Mouse (Mus musculus) erythroblast, embryonic 14.5 days (primary cell): ENCODE data around the gene Cpne2. TPM values are rescaled to one million over a fixed set of nuclear protein-coding genes. Genes with fewer than 3 reads are reported as not detected.

Experiments
- H3K27me3 ChIP-seq: 2 replicates; pipeline ENCODE4 v1.6.1; 2012; ENCODE audit warnings: inconsistent platforms; ENCODE audit not compliant: control insufficient read depth
- H3K36me3 ChIP-seq: 2 replicates; pipeline ENCODE4 v1.6.1; 2012; ENCODE audit warnings: mild to moderate bottlenecking, inconsistent platforms; ENCODE audit not compliant: control insufficient read depth
- H3K4me1 ChIP-seq: 2 replicates; pipeline ENCODE4 v1.6.1; 2012; ENCODE audit warnings: inconsistent platforms; ENCODE audit not compliant: control insufficient read depth
- H3K4me3 ChIP-seq: replicated peaks from 2 replicates; pipeline ENCODE3; 2012; ENCODE audit warnings: moderate library complexity, mild to moderate bottlenecking, inconsistent platforms
- H3K9me3 ChIP-seq: 2 replicates; pipeline ENCODE4 v1.6.1; 2012; ENCODE audit warnings: low read length, inconsistent platforms, mixed read lengths; ENCODE audit not compliant: control insufficient read depth
- GATA1 ChIP-seq: IDR thresholded peaks from 2 replicates; pipeline ENCODE4 v1.6.1; 2012; ENCODE audit warnings: low read length, inconsistent platforms, mixed read lengths
- TAL1 ChIP-seq: IDR thresholded peaks from 3 replicates; pipeline ENCODE4 v1.6.1; 2012; ENCODE audit warnings: low read length, inconsistent platforms, mixed read lengths
- polyA plus RNA-seq: library from polyadenylated mRNA; stranded (reverse); fragments of >175 nt; gene quantifications from 2 replicates; pipeline ENCODE4 v1.2.3, GENCODE M21; 2012

Gene Cpne2
- polyA plus RNA-seq, 1 experiment, result 0.06 TPM

GRCm38 (mm10) chr8:94516209-94516593, 16.6 kb upstream of the Cpne2 start:
- Histone ChIP-seq H3K9me3 (no peaks in the 10 kb centered on the region), H3K27me3 (peaks cover 2% of the 10 kb centered on the region), H3K4me1 (peaks cover 8% of the 10 kb centered on the region), H3K36me3 (no peaks in the 10 kb centered on the region), H3K4me3 (no peak overlapping the region)
- no peak for TF ChIP-seq GATA1
- no peak for TF ChIP-seq TAL1

GRCm38 (mm10) chr8:94516766-94517165, 16.0 kb upstream of the Cpne2 start:
- Histone ChIP-seq H3K4me1 (peaks cover 8% of the 10 kb centered on the region), H3K27me3 (peaks cover 2% of the 10 kb centered on the region), H3K4me3 (no peak overlapping the region), H3K9me3 (no peaks in the 10 kb centered on the region), H3K36me3 (no peaks in the 10 kb centered on the region)
- no peak for TF ChIP-seq TAL1
- TF ChIP-seq GATA1, result no peak

GRCm38 (mm10) chr8:94518331-94518730, 14.5 kb upstream of the Cpne2 start:
- Histone ChIP-seq H3K4me3 (no peak overlapping the region), H3K27me3 (peaks cover 5% of the 10 kb centered on the region), H3K4me1 (peaks cover 8% of the 10 kb centered on the region), H3K9me3 (no peaks in the 10 kb centered on the region), H3K36me3 (no peaks in the 10 kb centered on the region)
- no peak for TF ChIP-seq GATA1
- no peak for TF ChIP-seq TAL1

GRCm38 (mm10) chr8:94519021-94519420, 13.8 kb upstream of the Cpne2 start:
- no peak for TF ChIP-seq TAL1
- no peak for TF ChIP-seq GATA1
- no peaks in the 10 kb centered on the region for H3K36me3 ChIP-seq
- peaks cover 8% of the 10 kb centered on the region for H3K4me1 ChIP-seq
- H3K27me3 ChIP-seq, result peaks cover 5% of the 10 kb centered on the region
- no peaks in the 10 kb centered on the region for H3K9me3 ChIP-seq
- H3K4me3 ChIP-seq, result no peak overlapping the region

- no peak for TF ChIP-seq TAL1
- TF ChIP-seq GATA1, result no peak
- Histone ChIP-seq H3K4me1 (no peaks in the 10 kb centered on the region), H3K4me3 (no peak overlapping the region), H3K27me3 (peaks cover 6% of the 10 kb centered on the region), H3K36me3 (no peaks in the 10 kb centered on the region), H3K9me3 (no peaks in the 10 kb centered on the region)
Observed at GRCm38 (mm10) chr8:94521481-94521880, 11.3 kb upstream of the Cpne2 start.

GRCm38 (mm10) chr8:94522482-94522881, 10.3 kb upstream of the Cpne2 start:
- Histone ChIP-seq H3K36me3 (no peaks in the 10 kb centered on the region), H3K27me3 (peaks cover 6% of the 10 kb centered on the region)
- no peak for TF ChIP-seq TAL1
- TF ChIP-seq GATA1, result no peak

GRCm38 (mm10) chr8:94524554-94524953, 8.2 kb upstream of the Cpne2 start:
- Histone ChIP-seq H3K27me3 (peaks cover 6% of the 10 kb centered on the region), H3K4me3 (no peak overlapping the region), H3K36me3 (no peaks in the 10 kb centered on the region), H3K4me1 (no peaks in the 10 kb centered on the region), H3K9me3 (no peaks in the 10 kb centered on the region)
- no peak for TF ChIP-seq TAL1

More at GRCm38 (mm10) chr8:94522482-94522881, 10.3 kb upstream of the Cpne2 start:
- no peaks in the 10 kb centered on the region for H3K9me3 ChIP-seq
- H3K4me1 ChIP-seq, result no peaks in the 10 kb centered on the region
- no peak overlapping the region for H3K4me3 ChIP-seq

- H3K4me1 ChIP-seq, result no peaks in the 10 kb centered on the region
- TF ChIP-seq TAL1 (no peak), GATA1 (no peak)
- H3K36me3 ChIP-seq, result no peaks in the 10 kb centered on the region
- H3K9me3 ChIP-seq, result no peaks in the 10 kb centered on the region; the same call in 1 of the 2 replicates
- no peak overlapping the region for H3K4me3 ChIP-seq
- peaks cover 33% of the 10 kb centered on the region for H3K27me3 ChIP-seq
Observed at GRCm38 (mm10) chr8:94527178-94527577, 5.6 kb upstream of the Cpne2 start.

GRCm38 (mm10) chr8:94528245-94528644, 4.5 kb upstream of the Cpne2 start:
- Histone ChIP-seq H3K9me3 (no peaks in the 10 kb centered on the region; the same call in 1 of the 2 replicates), H3K4me3 (no peak overlapping the region), H3K36me3 (no peaks in the 10 kb centered on the region), H3K27me3 (peaks cover 40% of the 10 kb centered on the region), H3K4me1 (no peaks in the 10 kb centered on the region)
- TF ChIP-seq TAL1 (no peak), GATA1 (no peak)

GRCm38 (mm10) chr8:94529875-94530274, 2.9 kb upstream of the Cpne2 start:
- H3K4me1 ChIP-seq, result no peaks in the 10 kb centered on the region
- no peak for TF ChIP-seq TAL1
- no peaks in the 10 kb centered on the region; the same call in 1 of the 2 replicates for H3K9me3 ChIP-seq
- H3K36me3 ChIP-seq, result no peaks in the 10 kb centered on the region
- H3K4me3 ChIP-seq, result no peak overlapping the region
- H3K27me3 ChIP-seq, result peaks cover 57% of the 10 kb centered on the region
